Mouse (Mus musculus): ENCODE measurements at regions not wholly inside any gene's neighbourhood (a gene's known extent, or its start where the extent isn't known, plus 50 kb on each side); places are given as distances from the start of the nearest gene placed in this dataset.

GRCm38 (mm10) chr15:38159161-38159560, 733.8 kb downstream of the 4930447A16Rik start:
- Histone ChIP-seq H3K4me3 (ENCODE audit: low read depth, low read length) (no peak overlapping the region), H3K9me3 (replicated peaks; ENCODE audit: control insufficient read depth, insufficient read depth, low read length, poor library complexity, severe bottlenecking) (peaks cover 14% of the 10 kb centered on the region), H3K4me1 (ENCODE audit: control insufficient read depth, insufficient read depth, low read length) (no peaks in the 10 kb centered on the region), H3K9ac (ENCODE audit: low read depth, poor library complexity, severe bottlenecking) (no peak overlapping the region), H3K27me3 (ENCODE audit: control insufficient read depth, insufficient read depth, low read length, poor library complexity, severe bottlenecking) (peaks cover 9% of the 10 kb centered on the region), H3K36me3 (ENCODE audit: control insufficient read depth, insufficient read depth, low read length, poor library complexity, severe bottlenecking) (no peaks in the 10 kb centered on the region), H3K27ac (ENCODE audit: insufficient read depth, low read length) (no peak overlapping the region)
- no peak for TF ChIP-seq POLR2A (IDR thresholded peaks at IDR 0.05; ENCODE audit: insufficient read depth, low read length)
- TF ChIP-seq EP300 (IDR thresholded peaks at IDR 0.05; ENCODE audit: insufficient read depth, low read depth, low read length), result no peak
- no peak for TF ChIP-seq CTCF (IDR thresholded peaks at IDR 0.05; ENCODE audit: low read depth, low read length)

GRCm38 (mm10) chr15:38163721-38164120, 738.4 kb downstream of the 4930447A16Rik start:
- TF ChIP-seq POLR2A (IDR thresholded peaks at IDR 0.05; ENCODE audit: insufficient read depth, low read length) (no peak), CTCF (IDR thresholded peaks at IDR 0.05; ENCODE audit: low read depth, low read length) (no peak), EP300 (IDR thresholded peaks at IDR 0.05; ENCODE audit: insufficient read depth, low read depth, low read length) (no peak)

GRCm38 (mm10) chr15:38164848-38165247, 739.5 kb downstream of the 4930447A16Rik start:
- no peak overlapping the region for H3K4me3 ChIP-seq (ENCODE audit: low read depth, low read length)
- H3K27me3 ChIP-seq (ENCODE audit: control insufficient read depth, insufficient read depth, low read length, poor library complexity, severe bottlenecking), result no peaks in the 10 kb centered on the region
- H3K9me3 ChIP-seq (replicated peaks; ENCODE audit: control insufficient read depth, insufficient read depth, low read length, poor library complexity, severe bottlenecking), result no peaks in the 10 kb centered on the region
- TF ChIP-seq CTCF (IDR thresholded peaks at IDR 0.05; ENCODE audit: low read depth, low read length) (no peak), POLR2A (IDR thresholded peaks at IDR 0.05; ENCODE audit: insufficient read depth, low read length) (no peak), EP300 (IDR thresholded peaks at IDR 0.05; ENCODE audit: insufficient read depth, low read depth, low read length) (no peak)
- H3K36me3 ChIP-seq (ENCODE audit: control insufficient read depth, insufficient read depth, low read length, poor library complexity, severe bottlenecking), result no peaks in the 10 kb centered on the region
- H3K9ac ChIP-seq (ENCODE audit: low read depth, poor library complexity, severe bottlenecking), result no peak overlapping the region
- H3K4me1 ChIP-seq (ENCODE audit: control insufficient read depth, insufficient read depth, low read length), result no peaks in the 10 kb centered on the region
- H3K27ac ChIP-seq (ENCODE audit: insufficient read depth, low read length), result no peak overlapping the region

More at GRCm38 (mm10) chr15:38163721-38164120, 738.4 kb downstream of the 4930447A16Rik start:
- Histone ChIP-seq H3K4me3 (ENCODE audit: low read depth, low read length) (no peak overlapping the region), H3K27ac (ENCODE audit: insufficient read depth, low read length) (no peak overlapping the region), H3K36me3 (ENCODE audit: control insufficient read depth, insufficient read depth, low read length, poor library complexity, severe bottlenecking) (no peaks in the 10 kb centered on the region), H3K9ac (ENCODE audit: low read depth, poor library complexity, severe bottlenecking) (no peak overlapping the region), H3K27me3 (ENCODE audit: control insufficient read depth, insufficient read depth, low read length, poor library complexity, severe bottlenecking) (no peaks in the 10 kb centered on the region), H3K9me3 (replicated peaks; ENCODE audit: control insufficient read depth, insufficient read depth, low read length, poor library complexity, severe bottlenecking) (no peaks in the 10 kb centered on the region), H3K4me1 (ENCODE audit: control insufficient read depth, insufficient read depth, low read length) (no peaks in the 10 kb centered on the region)

GRCm38 (mm10) chr15:38165881-38166445, 740.6 kb downstream of the 4930447A16Rik start:
- no peak for TF ChIP-seq POLR2A (IDR thresholded peaks at IDR 0.05; ENCODE audit: insufficient read depth, low read length)
- no peak for TF ChIP-seq CTCF (IDR thresholded peaks at IDR 0.05; ENCODE audit: low read depth, low read length)
- no peak for TF ChIP-seq EP300 (IDR thresholded peaks at IDR 0.05; ENCODE audit: insufficient read depth, low read depth, low read length)
- no peaks in the 10 kb centered on the region for H3K27me3 ChIP-seq (ENCODE audit: control insufficient read depth, insufficient read depth, low read length, poor library complexity, severe bottlenecking)
- H3K27ac ChIP-seq (ENCODE audit: insufficient read depth, low read length), result no peak overlapping the region
- H3K4me3 ChIP-seq (ENCODE audit: low read depth, low read length), result no peak overlapping the region
- no peaks in the 10 kb centered on the region for H3K9me3 ChIP-seq (replicated peaks; ENCODE audit: control insufficient read depth, insufficient read depth, low read length, poor library complexity, severe bottlenecking)
- no peaks in the 10 kb centered on the region for H3K4me1 ChIP-seq (ENCODE audit: control insufficient read depth, insufficient read depth, low read length)
- H3K9ac ChIP-seq (ENCODE audit: low read depth, poor library complexity, severe bottlenecking), result no peak overlapping the region
- no peaks in the 10 kb centered on the region for H3K36me3 ChIP-seq (ENCODE audit: control insufficient read depth, insufficient read depth, low read length, poor library complexity, severe bottlenecking)

GRCm38 (mm10) chr15:38166476-38166875, 741.1 kb downstream of the 4930447A16Rik start:
- Histone ChIP-seq H3K4me3 (ENCODE audit: low read depth, low read length) (no peak overlapping the region), H3K9ac (ENCODE audit: low read depth, poor library complexity, severe bottlenecking) (no peak overlapping the region), H3K27me3 (ENCODE audit: control insufficient read depth, insufficient read depth, low read length, poor library complexity, severe bottlenecking) (no peaks in the 10 kb centered on the region), H3K27ac (ENCODE audit: insufficient read depth, low read length) (no peak overlapping the region), H3K4me1 (ENCODE audit: control insufficient read depth, insufficient read depth, low read length) (no peaks in the 10 kb centered on the region), H3K36me3 (ENCODE audit: control insufficient read depth, insufficient read depth, low read length, poor library complexity, severe bottlenecking) (no peaks in the 10 kb centered on the region), H3K9me3 (replicated peaks; ENCODE audit: control insufficient read depth, insufficient read depth, low read length, poor library complexity, severe bottlenecking) (no peaks in the 10 kb centered on the region)
- no peak for TF ChIP-seq POLR2A (IDR thresholded peaks at IDR 0.05; ENCODE audit: insufficient read depth, low read length)
- TF ChIP-seq EP300 (IDR thresholded peaks at IDR 0.05; ENCODE audit: insufficient read depth, low read depth, low read length), result no peak

- Histone ChIP-seq H3K36me3 (ENCODE audit: control insufficient read depth, insufficient read depth, low read length, poor library complexity, severe bottlenecking) (no peaks in the 10 kb centered on the region), H3K4me1 (ENCODE audit: control insufficient read depth, insufficient read depth, low read length) (no peaks in the 10 kb centered on the region), H3K27ac (ENCODE audit: insufficient read depth, low read length) (no peak overlapping the region), H3K9ac (ENCODE audit: low read depth, poor library complexity, severe bottlenecking) (no peak overlapping the region), H3K4me3 (ENCODE audit: low read depth, low read length) (no peak overlapping the region), H3K27me3 (ENCODE audit: control insufficient read depth, insufficient read depth, low read length, poor library complexity, severe bottlenecking) (no peaks in the 10 kb centered on the region), H3K9me3 (replicated peaks; ENCODE audit: control insufficient read depth, insufficient read depth, low read length, poor library complexity, severe bottlenecking) (no peaks in the 10 kb centered on the region)
- no peak for TF ChIP-seq CTCF (IDR thresholded peaks at IDR 0.05; ENCODE audit: low read depth, low read length)
- no peak for TF ChIP-seq POLR2A (IDR thresholded peaks at IDR 0.05; ENCODE audit: insufficient read depth, low read length)
- TF ChIP-seq EP300 (IDR thresholded peaks at IDR 0.05; ENCODE audit: insufficient read depth, low read depth, low read length), result no peak
These were observed 742.3 kb downstream of the 4930447A16Rik start for GRCm38 (mm10) chr15:38167618-38168152.
